Mouse (Mus musculus) spleen, adult 2 months (tissue): ENCODE results near the gene Selp.

Experiments
- CTCF ChIP-seq: fragments of 200-500 bp; IDR thresholded peaks from 2 replicates; pipeline ENCODE4 v1.5.1; 2011; ENCODE audit warnings: mild to moderate bottlenecking, inconsistent platforms; ENCODE audit not compliant: insufficient read depth, insufficient read length, insufficient replicate concordance; ENCODE audit errors: extremely low read depth
- POLR2A ChIP-seq: fragments of 200-500 bp; IDR thresholded peaks from 2 replicates; pipeline ENCODE4 v1.6.1; 2011; ENCODE audit warnings: low read depth, low read length, inconsistent platforms

- TF ChIP-seq CTCF (no peak), POLR2A (no peak)
Observed at GRCm38 (mm10) chr1:164139464-164139863, 24.4 kb downstream of the Selp start.
